ENCODE assay signal across 9 mouse cellular contexts in genomic region chr12:37881376-37881775, GRCm38 (mm10).
DNase-seq lines count a peak whose midpoint lies in the region; ATAC-seq and TF ChIP-seq lines count a peak whose summit lies in the region.
"Had no signal": no experiment of that assay in that cellular context is flagged by ENCODE, and none has a peak within 500 bp of the region (broad histone marks: within the 10 kb centered on the region; RNA-seq: fewer than 3 reads in every experiment).

No protein-coding gene starts in this region.

- no peaks in the 10 kb centered on the region for H3K4me1 ChIP-seq in neural tube, embryonic 11.5 days (ENCODE audit: control insufficient read depth, insufficient read depth, low read length)
- no peaks in the 10 kb centered on the region for H3K4me1 ChIP-seq in limb, embryonic 13.5 days
- no peaks in the 10 kb centered on the region for H3K4me1 ChIP-seq in stomach, postnatal 0 days (replicated peaks; ENCODE audit: control insufficient read depth, insufficient read depth)

- no peaks in the 10 kb centered on the region for H3K36me3 ChIP-seq in neural tube, embryonic 11.5 days (ENCODE audit: control insufficient read depth, insufficient read depth, low read length)
- H3K36me3 ChIP-seq in limb, embryonic 13.5 days, result no peaks in the 10 kb centered on the region
- no peaks in the 10 kb centered on the region for H3K36me3 ChIP-seq in stomach, postnatal 0 days (ENCODE audit: control insufficient read depth, insufficient read depth, low read length)

- WGBS in neural tube, embryonic 11.5 days, result 3% methylated on average over 10 of the region's 10 CpGs
- 6% methylated on average over 10 of the region's 10 CpGs for WGBS in limb, embryonic 13.5 days
- 14% methylated on average over 10 of the region's 10 CpGs for WGBS in stomach, postnatal 0 days

- H3K4me3 ChIP-seq in neural tube, embryonic 11.5 days (ENCODE audit: low read depth, low read length), result peak overlapping the region; percentile 45
- H3K4me3 ChIP-seq in limb, embryonic 13.5 days, result peak overlapping the region; percentile 48
- peak overlapping the region; percentile 39; the same call in 1 of the 2 replicates for H3K4me3 ChIP-seq in stomach, postnatal 0 days (ENCODE audit: low read depth, low read length)

- H3K9ac ChIP-seq in neural tube, embryonic 11.5 days (ENCODE audit: low read length), result no peak overlapping the region
- H3K9ac ChIP-seq in limb, embryonic 13.5 days, result no peak overlapping the region
- no peak overlapping the region for H3K9ac ChIP-seq in stomach, postnatal 0 days (ENCODE audit: low read length)

- no peaks in the 10 kb centered on the region for H3K9me3 ChIP-seq in neural tube, embryonic 11.5 days (ENCODE audit: control insufficient read depth, low read length)
- no peaks in the 10 kb centered on the region for H3K9me3 ChIP-seq in limb, embryonic 13.5 days
- no peaks in the 10 kb centered on the region for H3K9me3 ChIP-seq in stomach, postnatal 0 days (ENCODE audit: control insufficient read depth, low read length)

- no peak for DNase-seq in frontal cortex, postnatal 36 days (ENCODE audit: low spot score in 2 of 2)
- DNase-seq in neural tube, embryonic 11.5 days (ENCODE audit: low spot score), result no peak
- no peak for DNase-seq in neural tube, embryonic 10.5 days (ENCODE audit: extremely low spot score, low spot score)
- no peak for DNase-seq in stomach, postnatal 0 days (ENCODE audit: low spot score)
- DNase-seq in adrenal gland, postnatal 10 days, result no peak
- DNase-seq: thymus, adult 2 months had no signal

- H3K27ac ChIP-seq in neural tube, embryonic 11.5 days (ENCODE audit: low read depth, low read length), result no peak overlapping the region
- H3K27ac ChIP-seq in limb, embryonic 13.5 days, result no peak overlapping the region
- no peak overlapping the region for H3K27ac ChIP-seq in stomach, postnatal 0 days (replicated peaks)

- no peak for TF ChIP-seq CTCF in stomach, postnatal 0 days (IDR thresholded peaks at IDR 0.05; ENCODE audit: low read depth)

- peak; percentile 14; the same call in 1 of the 2 replicates for ATAC-seq in frontal cortex, adult (ENCODE audit: low TSS enrichment)
- no peak for ATAC-seq in neural tube, embryonic 11.5 days (ENCODE audit: insufficient read depth, low FRiP score, low TSS enrichment)
- ATAC-seq in limb, embryonic 13.5 days (ENCODE audit: low FRiP score, low read depth), result no peak
- ATAC-seq in stomach, postnatal 0 days (ENCODE audit: low FRiP score, low TSS enrichment), result no peak
- no peak for ATAC-seq in inflammation-experienced regulatory T-cells, adult 6 months

- peak overlapping the region; percentile 92 for H3K4me2 ChIP-seq in neural tube, embryonic 11.5 days (ENCODE audit: low read depth)
- H3K4me2 ChIP-seq in limb, embryonic 13.5 days (replicated peaks), result peak overlapping the region; percentile 84
- peak overlapping the region; percentile 65; the same call in 1 of the 2 replicates for H3K4me2 ChIP-seq in stomach, postnatal 0 days (replicated peaks; ENCODE audit: low read depth)

- no peaks in the 10 kb centered on the region for H3K27me3 ChIP-seq in neural tube, embryonic 11.5 days (ENCODE audit: control insufficient read depth, insufficient read depth, low read length)
- H3K27me3 ChIP-seq in limb, embryonic 13.5 days, result peaks cover 10% of the 10 kb centered on the region
- H3K27me3 ChIP-seq in stomach, postnatal 0 days (ENCODE audit: control insufficient read depth, insufficient read depth, low read length), result no peaks in the 10 kb centered on the region

- TF ChIP-seq EP300 in stomach, postnatal 0 days (optimal IDR thresholded peaks at IDR 0.05), result no peak
